Mouse (Mus musculus) olfactory bulb, adult 2 months (tissue): ENCODE measurements around the gene 4930407I10Rik.

Source experiments
- CTCF ChIP-seq: fragments of 200-500 bp; IDR thresholded peaks from 2 replicates; pipeline ENCODE4 v1.5.1; 2012; ENCODE audit warnings: low read depth, mild to moderate bottlenecking, low read length, moderate library complexity; ENCODE audit not compliant: insufficient read depth
- POLR2A ChIP-seq: fragments of 200-500 bp; IDR thresholded peaks from 2 replicates; pipeline ENCODE4 v1.6.1; 2012; ENCODE audit warnings: mild to moderate bottlenecking, low read depth, low read length, moderate library complexity; ENCODE audit not compliant: insufficient read depth

DNA sequence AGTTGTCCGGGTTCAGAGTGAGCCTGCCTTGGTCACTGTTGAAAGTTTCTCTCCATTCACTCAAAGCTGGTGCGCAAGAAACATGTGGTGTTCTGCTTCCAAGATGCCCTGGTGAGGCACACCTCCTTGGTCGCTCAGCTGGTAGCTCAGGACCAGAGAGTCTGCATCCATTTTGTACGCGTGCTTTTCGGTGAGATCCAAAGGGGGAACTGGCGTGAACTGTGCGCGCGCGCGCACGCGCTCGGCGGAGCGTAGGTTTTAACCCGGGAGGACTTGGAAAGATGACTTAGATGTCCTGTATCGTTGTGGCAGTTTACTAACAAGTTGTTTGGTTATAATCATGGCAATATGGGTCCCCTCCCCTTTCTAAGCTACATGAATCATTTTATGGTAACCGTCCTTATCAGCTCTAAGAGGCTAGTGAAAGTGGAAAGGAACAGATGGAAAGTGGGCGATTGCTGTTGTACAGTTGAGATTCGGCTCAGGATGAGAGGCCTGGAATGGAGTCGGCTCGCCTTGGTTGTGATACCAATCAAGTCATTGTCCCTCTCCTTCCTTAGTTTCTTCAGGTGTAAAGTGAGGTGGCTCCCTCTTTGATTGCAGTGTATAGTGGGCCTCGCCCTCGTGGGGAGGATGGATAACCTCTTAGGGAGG lies 13.0 kb downstream of the 4930407I10Rik start:
- no peak for TF ChIP-seq CTCF
- TF ChIP-seq POLR2A: no peak
